ENCODE assay signal across 13 mouse cellular contexts in genomic region chr10:59504291-59504690, GRCm38 (mm10).
DNase-seq lines count a peak whose midpoint lies in the region; ATAC-seq lines count a peak whose summit lies in the region.
"Had no signal": no experiment of that assay in that cellular context is flagged by ENCODE, and none has a peak within 500 bp of the region (broad histone marks: within the 10 kb centered on the region; RNA-seq: fewer than 3 reads in every experiment).

No protein-coding gene starts in this region.

- no peak overlapping the region for H3K4me2 ChIP-seq in heart, embryonic 11.5 days
- 0 out of 2 replicates have a peak overlapping the region, but pooled peaks have one; percentile 60 for H3K4me2 ChIP-seq in lung, embryonic 15.5 days
- peak overlapping the region; percentile 44; the same call in 1 of the 2 replicates for H3K4me2 ChIP-seq in stomach, embryonic 15.5 days

- H3K27ac ChIP-seq in heart, embryonic 11.5 days (ENCODE audit: low read depth, low read length), result no peak overlapping the region
- H3K27ac ChIP-seq in lung, embryonic 15.5 days, result no peak overlapping the region
- no peak overlapping the region for H3K27ac ChIP-seq in stomach, embryonic 15.5 days
- H3K27ac ChIP-seq: forebrain, embryonic 13.5 days; liver, embryonic 14.5 days; midbrain, embryonic 12.5 days had no signal

- no peak overlapping the region for H3K9ac ChIP-seq in heart, embryonic 11.5 days (ENCODE audit: low read depth, low read length)
- H3K9ac ChIP-seq in lung, embryonic 15.5 days, result no peak overlapping the region
- no peak overlapping the region for H3K9ac ChIP-seq in stomach, embryonic 15.5 days
- H3K9ac ChIP-seq: forebrain, embryonic 13.5 days; liver, embryonic 14.5 days; midbrain, embryonic 12.5 days had no signal

- no peak for ATAC-seq in heart, embryonic 11.5 days (replicated peaks; ENCODE audit: insufficient number of reproducible peaks, low FRiP score, low TSS enrichment)
- no peak for ATAC-seq in lung, embryonic 15.5 days (ENCODE audit: borderline replicate concordance, extremely low read depth, low FRiP score, low TSS enrichment)
- ATAC-seq in stomach, embryonic 15.5 days (ENCODE audit: insufficient read depth, low FRiP score, low read depth), result no peak
- ATAC-seq: activated CD4-positive, CD25-positive, alpha-beta regulatory T cell, adult 4 months had no signal

- no peaks in the 10 kb centered on the region for H3K36me3 ChIP-seq in heart, embryonic 11.5 days (ENCODE audit: control insufficient read depth, insufficient read depth, low read length)
- no peaks in the 10 kb centered on the region for H3K36me3 ChIP-seq in lung, embryonic 15.5 days
- H3K36me3 ChIP-seq in stomach, embryonic 15.5 days, result no peaks in the 10 kb centered on the region
- H3K36me3 ChIP-seq: midbrain, embryonic 12.5 days had no signal

- peak; percentile 42 to 46 for DNase-seq in cerebellum, postnatal 14 days
- DNase-seq in cerebellum, adult 9-10 months, result no peak
- DNase-seq in heart, postnatal 4 days, result peak; percentile 37
- no peak for DNase-seq in lung, postnatal 25 days (ENCODE audit: low spot score)
- no peak for DNase-seq in natural killer cell, adult 2 months (ENCODE audit: low spot score in 2 of 2)
- DNase-seq: thymus, postnatal 25 days had no signal

- H3K4me3 ChIP-seq in heart, embryonic 11.5 days (ENCODE audit: low read depth, low read length), result no peak overlapping the region
- no peak overlapping the region for H3K4me3 ChIP-seq in lung, embryonic 15.5 days
- no peak overlapping the region for H3K4me3 ChIP-seq in stomach, embryonic 15.5 days (replicated peaks)

- WGBS in heart, embryonic 11.5 days (ENCODE audit: insufficient replicate concordance), result 73% methylated on average over 3 of the region's 3 CpGs
- WGBS in lung, embryonic 15.5 days, result 59% methylated on average over 3 of the region's 3 CpGs
- 42% methylated on average over 3 of the region's 3 CpGs for WGBS in stomach, embryonic 15.5 days

- no peaks in the 10 kb centered on the region for H3K9me3 ChIP-seq in heart, embryonic 11.5 days (replicated peaks; ENCODE audit: control insufficient read depth, low read length)
- no peaks in the 10 kb centered on the region for H3K9me3 ChIP-seq in lung, embryonic 15.5 days
- H3K9me3 ChIP-seq in stomach, embryonic 15.5 days, result no peaks in the 10 kb centered on the region
- H3K9me3 ChIP-seq: forebrain, embryonic 13.5 days; midbrain, embryonic 12.5 days had no signal

- H3K4me1 ChIP-seq in heart, embryonic 11.5 days (ENCODE audit: control insufficient read depth, insufficient read depth, low read length), result peaks cover 16% of the 10 kb centered on the region
- peaks cover 16% of the 10 kb centered on the region; the same call in 1 of the 2 replicates for H3K4me1 ChIP-seq in lung, embryonic 15.5 days
- H3K4me1 ChIP-seq in stomach, embryonic 15.5 days, result peaks cover 11% of the 10 kb centered on the region

- H3K27me3 ChIP-seq in heart, embryonic 11.5 days (ENCODE audit: control insufficient read depth, insufficient read depth, low read length), result no peaks in the 10 kb centered on the region
- no peaks in the 10 kb centered on the region for H3K27me3 ChIP-seq in lung, embryonic 15.5 days
- no peaks in the 10 kb centered on the region for H3K27me3 ChIP-seq in stomach, embryonic 15.5 days (replicated peaks)
- H3K27me3 ChIP-seq: forebrain, embryonic 13.5 days; midbrain, embryonic 12.5 days had no signal

Comparison
In these comparisons a context has a peak if more than half of its experiments do, and no peak if none do; other contexts are left out.
1. DNase-seq: peak in cerebellum, postnatal 14 days (2 of 2) and heart, postnatal 4 days (single experiment); none in cerebellum, adult 9-10 months (single experiment), lung, postnatal 25 days (single experiment) and natural killer cell, adult 2 months (0 of 2).